Mouse (Mus musculus): ENCODE results near the gene Cyb5r3. TPM values are rescaled to one million over a fixed set of nuclear protein-coding genes. Genes with fewer than 3 reads are reported as not detected.
"Not testable (repeated sequence)": the region's sequence is repeated elsewhere in the genome, so short reads cannot be mapped to it uniquely, and the experiment has no call there.

Cyb5r3 gene
- polyA plus RNA-seq, 1 experiment from 2014 or later = 152 TPM

- no peaks in the 10 kb centered on the region for H3K27me3 ChIP-seq
- WGBS = 87% methylated on average over 2 of the region's 2 CpGs
- no peaks in the 10 kb centered on the region for H3K9me3 ChIP-seq
- H3K4me1 ChIP-seq = peaks cover 3% of the 10 kb centered on the region; the same call in 1 of the 2 replicates
- H3K36me3 ChIP-seq = peaks cover 73% of the 10 kb centered on the region
- no peak overlapping the region for H3K4me3 ChIP-seq
- no peak overlapping the region for H3K27ac ChIP-seq
- no peak overlapping the region for H3K9ac ChIP-seq
- ATAC-seq (ENCODE audit: insufficient number of reproducible peaks, low FRiP score, low TSS enrichment, low read depth) = no peak
- H3K4me2 ChIP-seq = no peak overlapping the region
Observed at GRCm38 (mm10) chr15:83135654-83136053, 36.7 kb downstream of the Cyb5r3 start.

GRCm38 (mm10) chr15:83134671-83135070 is 37.7 kb downstream of the Cyb5r3 start:
- Histone ChIP-seq H3K4me3 (no peak overlapping the region), H3K27me3 (no peaks in the 10 kb centered on the region), H3K4me1 (no peaks in the 10 kb centered on the region), H3K9ac (no peak overlapping the region), H3K9me3 (no peaks in the 10 kb centered on the region), H3K27ac (no peak overlapping the region), H3K36me3 (peaks cover 83% of the 10 kb centered on the region), H3K4me2 (no peak overlapping the region)
- no peak for ATAC-seq (ENCODE audit: insufficient number of reproducible peaks, low FRiP score, low TSS enrichment, low read depth)
- 86% methylated on average over 6 of the region's 6 CpGs for WGBS

- Histone ChIP-seq H3K36me3 (peaks cover 93% of the 10 kb centered on the region), H3K9me3 (no peaks in the 10 kb centered on the region), H3K9ac (no peak overlapping the region), H3K4me1 (no peaks in the 10 kb centered on the region), H3K27me3 (no peaks in the 10 kb centered on the region), H3K4me3 (no peak overlapping the region), H3K4me2 (no peak overlapping the region), H3K27ac (no peak overlapping the region)
- no peak for ATAC-seq (ENCODE audit: insufficient number of reproducible peaks, low FRiP score, low TSS enrichment, low read depth)
- WGBS = 91% methylated on average over 7 of the region's 7 CpGs
Observed at GRCm38 (mm10) chr15:83129530-83130231, 42.7 kb downstream of the Cyb5r3 start.

- H3K4me3 ChIP-seq, H3K4me1 ChIP-seq, H3K9ac ChIP-seq, H3K9me3 ChIP-seq, H3K27me3 ChIP-seq, H3K4me2 ChIP-seq: not testable (repeated sequence)
- peaks cover 75% of the 10 kb centered on the region for H3K36me3 ChIP-seq
- WGBS = 85% methylated on average over 3 of the region's 3 CpGs
- 0 out of 2 replicates have a peak, but pooled peaks have one; percentile 53 for ATAC-seq (ENCODE audit: insufficient number of reproducible peaks, low FRiP score, low TSS enrichment, low read depth)
- peak overlapping the region; percentile 54; the same call in 1 of the 2 replicates for H3K27ac ChIP-seq
Observed at GRCm38 (mm10) chr15:83127037-83127436, 45.4 kb downstream of the Cyb5r3 start.

- Histone ChIP-seq H3K27me3 (no peaks in the 10 kb centered on the region), H3K9me3 (no peaks in the 10 kb centered on the region), H3K27ac (peak overlapping the region; percentile 54; the same call in 1 of the 2 replicates), H3K9ac (no peak overlapping the region), H3K4me1 (peaks cover 3% of the 10 kb centered on the region), H3K36me3 (peaks cover 70% of the 10 kb centered on the region), H3K4me3 (no peak overlapping the region), H3K4me2 (no peak overlapping the region)
- 89% methylated on average over 9 of the region's 9 CpGs for WGBS
- ATAC-seq (ENCODE audit: insufficient number of reproducible peaks, low FRiP score, low TSS enrichment, low read depth) = no peak; the same call in 1 of the 2 replicates
Observed at GRCm38 (mm10) chr15:83126582-83126981, 45.8 kb downstream of the Cyb5r3 start.

GRCm38 (mm10) chr15:83124625-83125024 is 47.8 kb downstream of the Cyb5r3 start:
- WGBS = 54% methylated on average over 5 of the region's 5 CpGs
- 0 out of 2 replicates have a peak overlapping the region, but pooled peaks have one; percentile 43 for H3K27ac ChIP-seq

GRCm38 (mm10) chr15:83122566-83123145 is 49.7 kb downstream of the Cyb5r3 start, which contains the start of gene Rrp7a:
Rrp7a (minus strand) TSS chr15:83122801.
- Histone ChIP-seq H3K4me1 (peaks cover 14% of the 10 kb centered on the region), H3K9ac (peak within 1 kb of the TSS; percentile 29), H3K9me3 (no peaks in the 10 kb centered on the region), H3K27me3 (no peaks in the 10 kb centered on the region), H3K4me2 (peak within 1 kb of the TSS; percentile 72), H3K36me3 (peaks cover 53% of the 10 kb centered on the region), H3K27ac (peak within 1 kb of the TSS; percentile 85), H3K4me3 (peak within 1 kb of the TSS; percentile 85)
- whole genome bisulfite sequencing = 8% methylated on average over 32 of the region's 32 CpGs
- peak; percentile 84 for ATAC-seq (ENCODE audit: insufficient number of reproducible peaks, low FRiP score, low TSS enrichment, low read depth)

More at GRCm38 (mm10) chr15:83124625-83125024, 47.8 kb downstream of the Cyb5r3 start:
- peaks cover 8% of the 10 kb centered on the region for H3K4me1 ChIP-seq
- no peaks in the 10 kb centered on the region for H3K27me3 ChIP-seq
- no peak overlapping the region for H3K9ac ChIP-seq
- H3K9me3 ChIP-seq = no peaks in the 10 kb centered on the region
- H3K4me2 ChIP-seq = no peak overlapping the region
- no peak for ATAC-seq (ENCODE audit: insufficient number of reproducible peaks, low FRiP score, low TSS enrichment, low read depth)
- H3K36me3 ChIP-seq = peaks cover 55% of the 10 kb centered on the region
- no peak overlapping the region for H3K4me3 ChIP-seq

GRCm38 (mm10) chr15:83121709-83122565 is 50.5 kb downstream of the Cyb5r3 start:
- no peaks in the 10 kb centered on the region for H3K27me3 ChIP-seq
- peak overlapping the region; percentile 29 for H3K9ac ChIP-seq
- peak overlapping the region; percentile 85 for H3K4me3 ChIP-seq
- ATAC-seq (ENCODE audit: insufficient number of reproducible peaks, low FRiP score, low TSS enrichment, low read depth) = no peak
- peaks cover 14% of the 10 kb centered on the region for H3K4me1 ChIP-seq
- peak overlapping the region; percentile 85 for H3K27ac ChIP-seq
- H3K9me3 ChIP-seq = no peaks in the 10 kb centered on the region
- 2% methylated on average over 43 of the region's 43 CpGs for WGBS
- H3K36me3 ChIP-seq = peaks cover 55% of the 10 kb centered on the region
- peak overlapping the region; percentile 72 for H3K4me2 ChIP-seq

GRCm38 (mm10) chr15:83118360-83118759 is 54.0 kb downstream of the Cyb5r3 start:
- Histone ChIP-seq H3K9ac (no peak overlapping the region), H3K27ac (no peak overlapping the region), H3K4me3 (no peak overlapping the region), H3K9me3 (no peaks in the 10 kb centered on the region), H3K36me3 (peaks cover 57% of the 10 kb centered on the region), H3K4me1 (peaks cover 22% of the 10 kb centered on the region), H3K27me3 (no peaks in the 10 kb centered on the region), H3K4me2 (no peak overlapping the region)
- 54% methylated on average over 7 of the region's 7 CpGs for WGBS
- ATAC-seq (ENCODE audit: insufficient number of reproducible peaks, low FRiP score, low TSS enrichment, low read depth) = no peak

GRCm38 (mm10) chr15:83115071-83115470 is 57.3 kb downstream of the Cyb5r3 start:
- no peak for ATAC-seq (ENCODE audit: insufficient number of reproducible peaks, low FRiP score, low TSS enrichment, low read depth)
- WGBS = 90% methylated on average over 6 of the region's 6 CpGs
- Histone ChIP-seq H3K4me1 (peaks cover 20% of the 10 kb centered on the region), H3K4me2 (no peak overlapping the region), H3K36me3 (peaks cover 58% of the 10 kb centered on the region), H3K9ac (no peak overlapping the region), H3K9me3 (no peaks in the 10 kb centered on the region), H3K4me3 (no peak overlapping the region), H3K27ac (no peak overlapping the region), H3K27me3 (no peaks in the 10 kb centered on the region)

- Histone ChIP-seq H3K9me3 (no peaks in the 10 kb centered on the region), H3K27me3 (no peaks in the 10 kb centered on the region), H3K27ac (no peak overlapping the region), H3K4me1 (peaks cover 20% of the 10 kb centered on the region), H3K9ac (no peak overlapping the region), H3K4me3 (no peak overlapping the region), H3K4me2 (no peak overlapping the region), H3K36me3 (peaks cover 54% of the 10 kb centered on the region)
- 77% methylated on average over 9 of the region's 9 CpGs for WGBS
- ATAC-seq (ENCODE audit: insufficient number of reproducible peaks, low FRiP score, low TSS enrichment, low read depth) = no peak
Observed at GRCm38 (mm10) chr15:83114106-83114505, 58.3 kb downstream of the Cyb5r3 start.

Measured in limb, embryonic 15.5 days (tissue).